Mouse (Mus musculus): ENCODE data around the gene Dst.

Gene Dst

DNA sequence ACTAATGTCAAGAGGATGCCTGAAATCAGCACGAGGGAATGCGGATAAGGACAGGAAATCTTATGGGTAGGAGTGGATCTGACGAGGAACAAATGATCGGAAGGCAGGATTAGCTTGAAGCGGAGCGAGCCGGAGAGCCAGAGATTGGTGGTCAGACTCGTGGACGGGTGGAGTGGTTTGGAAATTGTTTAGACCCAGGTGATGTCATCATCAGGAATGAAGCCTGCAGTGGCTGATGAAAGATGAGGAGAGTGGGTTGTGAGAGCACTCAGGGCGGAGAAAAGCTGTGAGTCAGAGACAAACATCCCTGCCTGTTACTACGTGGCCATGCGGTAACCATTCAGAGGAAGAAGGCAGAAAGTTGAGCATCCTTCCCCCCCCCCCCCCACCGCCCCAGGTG is 81.6 kb downstream of the Dst start:
- DNase-seq, result no peak

DNA sequence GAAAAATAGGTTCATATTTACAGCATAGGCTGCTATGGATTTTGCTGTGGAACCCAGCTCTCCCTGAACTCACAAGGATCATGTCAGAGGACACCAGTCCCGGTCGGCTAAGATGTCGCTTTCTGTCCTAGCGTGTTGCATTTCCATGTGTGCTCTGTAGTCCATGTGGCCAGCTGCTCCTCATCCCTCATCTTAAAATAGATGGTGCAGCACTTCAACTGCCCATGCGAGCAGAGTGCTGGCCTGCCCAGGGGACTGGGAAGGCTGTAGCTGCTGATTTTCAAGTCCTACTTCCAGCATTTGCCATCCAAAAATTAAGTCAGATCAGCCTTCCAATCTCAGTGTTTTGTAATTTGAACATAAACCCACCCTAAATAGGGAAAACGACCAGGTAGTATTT is 83.0 kb downstream of the Dst start:
- DNase-seq, result peak; percentile 38 to 54

DNA sequence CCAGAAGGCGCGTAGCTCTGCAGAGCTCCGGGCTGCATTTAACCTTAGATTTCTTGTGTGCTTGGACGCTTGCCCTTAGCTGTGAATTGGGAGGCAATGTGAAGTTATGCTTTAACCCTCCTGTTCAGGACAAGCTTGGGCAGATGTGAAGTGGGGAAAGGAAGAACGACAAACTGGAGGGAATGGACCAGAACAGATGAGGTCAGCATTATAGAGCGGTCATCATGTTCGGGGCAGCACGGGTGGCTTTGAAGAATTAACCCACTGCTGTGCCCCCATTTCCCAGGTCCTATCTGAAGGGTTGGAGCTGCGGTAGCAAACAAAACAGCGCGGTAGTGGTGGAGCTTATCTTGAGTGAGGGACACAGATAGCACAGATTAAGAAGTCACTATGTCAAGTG is 84.8 kb downstream of the Dst start:
- no peak for DNase-seq

DNA sequence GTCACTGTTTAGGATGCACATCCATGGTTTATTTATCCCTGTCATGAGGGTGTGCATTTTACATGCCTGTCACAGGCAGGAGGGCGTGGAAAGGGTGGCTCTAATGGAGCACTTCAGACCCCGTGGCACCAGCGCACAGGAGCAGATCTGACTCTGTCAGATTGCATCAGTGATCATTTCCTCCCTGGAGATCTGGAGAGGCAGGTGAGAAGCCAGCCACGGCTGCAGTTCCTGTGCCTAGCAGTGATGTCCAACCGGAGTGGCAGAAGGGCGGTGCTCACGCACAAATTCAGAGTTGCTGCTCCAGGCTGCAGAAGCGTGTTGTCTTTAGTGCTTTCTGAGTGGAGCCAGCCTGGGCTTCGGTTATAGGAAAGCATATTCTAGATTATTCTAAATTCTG is 86.2 kb downstream of the Dst start:
- DNase-seq, result no peak

GRCm38 (mm10) chr1:33995386-33995785 is 87.4 kb downstream of the Dst start:
- DNase-seq, result no peak

- no peak for DNase-seq
Observed at GRCm38 (mm10) chr1:33996105-33996887, 88.3 kb downstream of the Dst start.

GRCm38 (mm10) chr1:34002321-34002720 is 94.3 kb downstream of the Dst start:
- DNase-seq, result peak; percentile 51 to 64

DNA sequence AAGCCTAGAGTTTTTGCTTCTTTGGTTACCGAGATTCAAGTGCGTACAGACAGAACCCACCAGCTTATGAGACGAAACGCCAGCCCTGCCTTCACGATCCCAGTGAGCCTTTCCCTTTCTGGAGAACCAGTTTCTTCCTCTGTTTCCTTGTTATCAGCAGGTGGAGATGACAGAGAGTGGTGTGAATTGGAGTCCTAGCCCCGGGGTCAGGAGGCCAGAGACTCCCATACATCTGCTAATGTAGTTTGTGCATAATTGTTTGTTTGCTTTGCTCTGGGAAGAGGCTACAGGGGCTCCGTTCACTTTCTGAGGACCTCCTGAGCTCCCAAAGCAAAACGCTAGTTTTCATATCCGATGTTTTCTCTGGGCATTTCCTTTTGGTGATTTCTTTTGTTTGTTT is 94.9 kb downstream of the Dst start:
- no peak for DNase-seq

GRCm38 (mm10) chr1:34005238-34005725 is 97.3 kb downstream of the Dst start:
- DNase-seq, result peak in 1 of 2 experiments; percentile 17

DNA sequence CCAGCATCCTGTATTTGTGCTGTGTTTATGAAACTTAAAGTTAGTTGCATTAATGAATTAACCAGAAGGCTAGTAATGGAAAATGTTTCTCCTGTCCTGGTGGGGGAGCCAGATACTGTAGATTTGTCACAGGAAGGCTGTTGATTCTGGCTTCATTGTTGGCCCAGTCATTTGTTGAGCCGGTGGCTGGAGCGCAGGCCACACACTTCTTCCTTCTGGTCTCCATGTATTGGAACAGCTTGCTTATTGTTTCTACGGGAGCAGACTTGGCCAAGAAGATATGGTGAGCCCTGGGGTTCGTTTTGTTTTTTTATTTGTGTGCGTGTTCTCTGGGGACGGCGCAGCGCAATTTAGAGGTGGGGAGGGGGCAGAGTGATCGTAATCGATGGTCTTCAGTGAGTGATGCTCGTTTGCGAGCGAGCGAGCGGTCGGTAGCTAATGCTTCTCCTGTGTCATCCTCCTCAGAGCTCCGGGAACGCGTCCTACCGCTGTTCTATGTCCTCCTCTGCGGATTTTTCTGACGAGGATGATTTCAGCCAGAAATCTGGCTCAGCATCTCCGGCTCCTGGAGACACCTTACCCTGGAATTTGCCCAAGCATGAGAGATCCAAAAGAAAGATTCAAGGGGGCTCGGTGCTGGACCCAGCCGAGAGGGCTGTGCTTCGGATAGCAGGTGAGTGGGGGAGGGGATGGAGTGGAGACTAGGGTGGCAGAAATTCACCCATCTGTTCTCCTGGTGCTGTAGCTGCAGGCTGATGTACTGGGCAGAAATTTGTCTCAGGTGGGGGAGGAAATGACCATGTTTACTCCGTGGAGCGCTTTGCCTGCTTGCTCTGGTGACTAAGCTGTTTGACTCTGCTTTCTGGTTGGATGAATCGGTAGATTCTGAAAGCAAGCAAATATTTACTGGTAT is 98.0 kb downstream of the Dst start:
- DNase-seq, result peak; percentile 87 to 88

DNA sequence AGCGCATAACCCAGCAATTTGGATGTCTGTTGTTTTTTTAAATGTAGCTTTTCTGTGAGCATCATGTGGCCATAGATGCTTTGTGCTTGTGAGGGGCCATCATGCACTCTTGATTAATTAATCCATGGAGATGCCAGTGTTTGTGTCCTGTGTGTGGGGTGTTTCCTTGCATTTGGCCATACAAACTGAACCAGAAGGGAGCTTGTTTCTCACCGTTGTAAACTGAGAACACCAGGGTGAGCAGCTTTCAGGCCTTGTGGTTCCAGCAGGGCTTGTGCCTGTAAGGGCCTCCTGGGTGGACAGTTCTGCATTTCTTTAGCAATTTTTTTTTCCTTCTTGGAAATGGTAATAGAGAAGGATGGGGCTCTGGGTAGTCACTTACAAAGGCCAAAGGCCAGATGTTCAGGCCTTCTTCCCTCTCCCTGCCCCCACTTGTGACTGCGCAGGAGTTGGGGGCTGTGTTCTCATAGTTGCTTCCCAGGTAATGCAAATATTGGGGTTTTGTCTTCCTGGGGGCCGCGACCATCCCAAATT is 98.9 kb downstream of the Dst start:
- DNase-seq, result peak; percentile 22 to 39

- DNase-seq, result peak; percentile 42 to 53
Observed at GRCm38 (mm10) chr1:34007379-34007778, 99.4 kb downstream of the Dst start.

DNA sequence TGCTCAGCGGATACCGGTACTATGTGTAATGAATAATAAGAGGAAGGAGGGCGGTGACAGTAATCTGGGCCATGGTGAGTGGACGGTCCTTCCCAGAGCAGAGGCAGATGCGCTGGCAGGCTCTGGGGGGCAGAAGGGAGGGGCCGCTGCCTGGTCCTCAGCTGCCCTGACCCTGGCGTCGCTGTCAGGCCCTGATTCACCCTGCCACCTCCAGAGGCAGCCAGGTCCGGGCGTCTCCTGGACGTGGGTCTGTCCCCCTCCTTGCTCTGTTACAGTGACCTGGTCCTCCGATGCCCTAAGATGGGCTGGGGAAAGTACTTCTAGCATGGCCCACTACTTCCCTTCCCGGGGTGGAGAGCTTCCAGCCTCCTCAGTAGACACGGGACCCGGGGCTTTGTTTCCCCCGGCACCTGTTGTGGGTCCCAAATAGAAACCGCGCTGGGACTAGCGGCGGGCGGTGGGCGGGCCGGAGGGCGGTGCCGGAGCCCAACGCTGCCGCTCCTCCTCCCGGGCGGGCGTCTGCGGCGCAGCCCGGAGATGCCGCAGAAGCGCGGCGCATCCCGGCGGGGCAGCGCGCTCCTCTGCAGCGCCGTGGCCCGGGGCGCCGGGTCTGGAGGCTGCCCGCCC is 103.1 kb downstream of the Dst start:
- DNase-seq, result peak; percentile 72 to 78

- DNase-seq, result peak; percentile 41 to 42
Observed at GRCm38 (mm10) chr1:34011821-34012271, 103.8 kb downstream of the Dst start.

DNA sequence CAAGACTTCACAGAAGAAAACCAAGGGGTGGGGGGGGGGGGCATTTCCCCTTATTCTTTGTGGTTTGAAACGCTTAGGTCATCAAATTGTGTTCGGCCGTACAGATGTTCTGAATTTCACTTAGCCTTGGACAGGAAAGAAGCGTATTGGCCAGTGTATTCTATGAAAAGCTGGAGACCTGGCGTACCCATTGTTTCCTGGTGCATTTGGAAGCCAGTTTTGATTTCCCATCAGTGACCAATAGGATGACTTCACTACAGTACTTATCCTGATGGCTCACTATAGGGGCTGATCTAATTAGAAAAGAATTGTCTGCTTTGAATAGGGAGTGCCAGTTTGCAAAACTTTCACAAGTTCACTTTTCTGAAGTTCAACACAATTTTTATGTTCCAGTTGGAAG is 105.5 kb downstream of the Dst start:
- no peak for DNase-seq

DNA sequence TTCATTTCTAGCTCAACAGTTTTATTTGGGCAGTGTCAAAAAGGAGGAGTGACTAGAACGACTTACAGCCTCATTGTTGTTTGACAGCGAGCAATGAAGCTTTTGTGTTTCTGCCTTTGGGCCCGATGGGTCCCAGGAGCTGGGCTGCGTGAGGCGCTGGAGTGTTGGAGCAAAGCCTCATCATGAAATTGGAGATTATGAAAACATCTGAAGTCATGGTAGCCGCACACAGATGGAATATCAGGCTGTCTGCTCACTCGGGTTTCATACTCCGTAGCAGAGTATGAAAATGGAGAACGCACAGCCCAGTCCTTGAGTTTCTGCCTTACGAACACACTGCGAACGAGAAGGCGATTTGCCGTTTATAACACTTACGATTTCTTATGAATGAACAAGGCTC is 108.8 kb downstream of the Dst start:
- DNase-seq, result no peak

DNA sequence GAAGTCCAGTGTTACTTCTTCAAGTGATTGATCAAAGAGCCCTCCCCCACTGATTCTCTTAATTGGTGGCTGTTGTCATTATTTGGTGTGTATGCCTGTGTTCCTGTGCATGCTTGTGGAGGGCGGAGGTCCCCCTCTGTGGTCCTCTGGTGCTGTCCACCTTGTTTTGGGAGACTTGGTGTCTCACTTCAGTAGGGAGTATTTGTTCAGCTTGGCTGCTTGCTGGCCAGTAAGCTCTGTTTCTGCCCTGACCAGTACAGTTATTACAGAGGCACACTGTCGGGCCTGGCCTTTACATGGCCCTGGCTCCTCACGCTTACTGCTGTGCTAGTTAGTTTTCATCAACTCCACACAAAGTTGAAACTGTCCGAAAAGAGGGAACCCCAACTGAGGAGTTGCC is 109.3 kb downstream of the Dst start:
- DNase-seq, result no peak

DNA sequence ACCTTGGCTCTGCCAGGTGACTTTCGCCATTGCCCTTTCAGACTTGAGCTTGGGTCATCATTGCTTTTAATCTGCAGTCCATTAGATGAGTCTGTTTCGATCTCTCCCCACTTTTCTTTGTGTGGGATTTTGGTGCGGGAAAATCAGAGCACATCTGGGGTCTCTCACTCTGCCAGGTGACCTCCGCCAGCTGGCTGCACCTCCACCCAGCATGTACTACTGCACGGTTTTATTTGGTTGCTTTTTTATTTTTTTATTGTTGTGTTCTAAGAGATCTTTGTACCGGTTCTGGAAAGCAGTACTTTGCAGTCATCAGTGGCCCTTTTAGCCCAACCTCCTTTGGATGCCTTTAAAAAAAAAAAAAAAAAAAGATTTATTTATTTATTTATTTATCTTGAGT is 112.6 kb downstream of the Dst start:
- no peak for DNase-seq

DNA sequence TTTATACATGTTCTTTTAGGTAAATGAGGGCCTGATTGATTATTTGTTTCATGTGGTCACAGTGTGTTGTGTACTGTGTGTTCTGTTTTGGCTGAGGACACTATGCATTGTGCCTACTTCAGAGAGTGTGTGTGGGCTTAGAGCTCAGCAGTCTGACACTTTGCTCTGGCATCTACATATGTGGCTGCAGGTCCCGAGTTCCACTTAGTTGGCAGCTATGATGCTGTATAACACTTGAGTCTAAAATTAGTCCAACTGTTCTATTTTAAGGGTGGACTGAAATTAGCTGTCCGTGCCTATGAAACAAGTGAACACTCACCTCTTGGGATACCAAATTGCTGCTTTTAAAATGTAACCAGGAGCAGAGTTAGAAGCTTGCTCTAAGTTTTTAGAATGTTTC is 113.5 kb downstream of the Dst start:
- peak in 1 of 2 experiments; percentile 12 for DNase-seq

- DNase-seq, result no peak
Observed at GRCm38 (mm10) chr1:34023154-34023553, 115.1 kb downstream of the Dst start.

DNA sequence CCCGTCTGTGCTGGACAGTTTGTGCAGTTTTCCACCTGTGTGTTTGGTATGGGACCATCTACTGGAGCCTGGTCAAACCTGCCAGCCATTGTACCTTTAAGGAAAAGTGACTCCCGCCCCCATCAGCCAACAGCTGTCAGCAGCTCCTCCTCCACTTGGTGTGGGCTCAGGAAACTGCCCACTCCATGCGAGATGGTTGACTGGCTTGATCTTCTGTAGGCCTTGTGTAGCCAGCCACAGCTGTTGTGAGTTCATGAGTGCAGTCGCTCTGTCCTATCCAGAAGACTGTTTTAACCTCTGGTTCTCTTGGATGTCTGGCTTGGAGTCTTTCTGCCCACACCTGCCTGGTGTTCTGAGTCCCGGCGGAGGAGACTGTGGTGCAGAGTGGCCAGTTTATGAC is 117.9 kb downstream of the Dst start:
- no peak for DNase-seq

DNA sequence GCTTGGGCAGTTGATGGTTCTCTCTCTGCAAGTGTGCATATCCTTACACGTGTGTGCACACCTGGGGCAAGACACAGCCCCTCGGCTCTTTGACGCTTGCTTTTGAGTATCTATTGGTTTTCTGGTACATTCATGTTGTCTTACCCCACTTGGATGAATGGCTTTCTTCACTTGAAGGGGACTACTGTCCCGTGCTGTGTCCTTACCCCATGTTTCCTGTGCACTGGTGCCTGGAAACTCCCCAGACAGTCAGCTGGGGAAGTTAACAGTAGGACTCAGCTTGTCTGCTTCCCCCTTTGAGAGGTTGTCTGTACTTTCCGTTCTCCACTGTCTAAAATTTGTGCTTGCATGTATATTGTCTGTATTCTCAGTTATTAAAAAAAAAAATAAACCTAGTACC is 120.7 kb downstream of the Dst start:
- DNase-seq, result no peak
